Mouse (Mus musculus) forebrain, postnatal 0 days (tissue): ENCODE results near the gene Olfr571. TPM values are rescaled to one million over a fixed set of nuclear protein-coding genes. Genes with fewer than 3 reads are reported as not detected.

Source experiments
- ATAC-seq: fragments of 200-750 bp; cut with Nextera tagmentation; 2 replicates; pipeline ENCODE4 v1.8.0; 2017; ENCODE audit warnings: mild to moderate bottlenecking, moderate library complexity
- DNase-seq: peaks from one replicate; pipeline ENCODE4 v3.0.0-alpha.2; 2015
- H3K27ac ChIP-seq: fragments of 300-500 bp; sonication (generic); 2 replicates; pipeline ENCODE4 v1.5.1; 2014; ENCODE audit warnings: low read depth, mild to moderate bottlenecking, antibody characterized with exemption, low read length, moderate library complexity, mixed read lengths
- H3K27me3 ChIP-seq: fragments of 300-500 bp; sonication (generic); 2 replicates; pipeline ENCODE4 v1.6.1; 2014; ENCODE audit warnings: mild to moderate bottlenecking, low read length, mixed read lengths; ENCODE audit not compliant: insufficient read depth
- H3K36me3 ChIP-seq: fragments of 300-500 bp; sonication (generic); 2 replicates; pipeline ENCODE4 v1.6.1; 2014; ENCODE audit warnings: mild to moderate bottlenecking, moderate library complexity; ENCODE audit not compliant: insufficient read depth
- H3K4me1 ChIP-seq: fragments of 300-500 bp; sonication (generic); 2 replicates; pipeline ENCODE4 v1.6.1; 2014; ENCODE audit warnings: antibody characterized with exemption; ENCODE audit not compliant: insufficient read depth
- H3K4me2 ChIP-seq: fragments of 300-500 bp; sonication (generic); 2 replicates; pipeline ENCODE4 v1.6.1; 2014; ENCODE audit warnings: low read depth, mild to moderate bottlenecking, moderate library complexity
- H3K4me3 ChIP-seq: fragments of 300-500 bp; sonication (generic); 2 replicates; pipeline ENCODE4 v1.5.1; 2014; ENCODE audit warnings: low read depth, low read length, mixed read lengths
- H3K9ac ChIP-seq: fragments of 300-500 bp; sonication (generic); 2 replicates; pipeline ENCODE4 v1.6.1; 2014; ENCODE audit warnings: mild to moderate bottlenecking
- H3K9me3 ChIP-seq: fragments of 300-500 bp; sonication (generic); 2 replicates; pipeline ENCODE4 v1.6.1; 2016; ENCODE audit warnings: low read length
- CTCF ChIP-seq: sonication (generic); IDR thresholded peaks from 2 replicates; pipeline ENCODE4 v1.5.1; 2016; ENCODE audit warnings: antibody characterized with exemption, control low read depth, low read depth
- WGBS: fragments of 180-500 bp; shearing (Covaris S2); extraction: QIAGEN DNeasy Blood & Tissue Kit; methylation state at CpG from one replicate; pipeline ENCODE4 v1.1.7; 2014; 5-methylcytosine and 5-hydroxymethylcytosine counted together
- polyA plus RNA-seq: library from polyadenylated mRNA; unstranded; fragments of >200 nt; fragmentation: Nextera tagmentation; extraction: Ambion mirVana; gene quantifications from 2 replicates; pipeline ENCODE4 v1.2.1, GENCODE M21; 2015
- total RNA-seq: library from RNA; depleted of rRNA; stranded (reverse); fragments of >200 nt; gene quantifications from 2 replicates; pipeline ENCODE4 v1.2.3, GENCODE M21; 2014; rRNA removed

The Olfr571 gene
- total and polyA plus RNA-seq, 2 experiments from 2014 or later, result not detected

DNA sequence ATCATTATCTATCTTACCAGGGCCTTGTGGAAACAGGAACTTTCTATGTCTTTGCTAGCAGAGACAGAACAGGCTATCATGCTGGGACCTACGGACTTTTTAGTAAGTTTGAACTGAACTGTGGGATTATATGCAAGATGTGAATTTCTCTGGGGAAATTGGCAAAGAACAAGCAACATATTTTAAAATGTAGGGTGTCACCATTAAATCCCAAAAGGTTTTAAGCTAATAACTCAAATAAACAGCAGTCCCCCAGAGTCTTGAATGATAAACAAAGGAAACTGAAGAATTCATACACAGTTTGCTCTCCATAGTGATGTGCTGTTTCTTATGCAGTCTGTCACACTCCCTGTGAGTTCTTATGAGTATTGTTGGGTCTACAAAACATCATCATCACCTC, 58.7 kb downstream of the Olfr571 start, which contains the start of gene Olfr566:
TSS of gene Olfr566 (minus strand) at position 101 of the 400 bp plus-strand sequence.
- Histone ChIP-seq H3K27ac (no peak within 1 kb of the TSS), H3K4me3 (no peak within 1 kb of the TSS), H3K9me3 (no peaks in the 10 kb centered on the region), H3K9ac (no peak within 1 kb of the TSS), H3K4me1 (no peaks in the 10 kb centered on the region), H3K36me3 (no peaks in the 10 kb centered on the region), H3K27me3 (no peaks in the 10 kb centered on the region), H3K4me2 (no peak within 1 kb of the TSS)
- no peak for ATAC-seq
- DNase-seq, result no peak
- WGBS, result 88% methylated on average over 1 of the region's 1 CpGs
- no peak for TF ChIP-seq CTCF

DNA sequence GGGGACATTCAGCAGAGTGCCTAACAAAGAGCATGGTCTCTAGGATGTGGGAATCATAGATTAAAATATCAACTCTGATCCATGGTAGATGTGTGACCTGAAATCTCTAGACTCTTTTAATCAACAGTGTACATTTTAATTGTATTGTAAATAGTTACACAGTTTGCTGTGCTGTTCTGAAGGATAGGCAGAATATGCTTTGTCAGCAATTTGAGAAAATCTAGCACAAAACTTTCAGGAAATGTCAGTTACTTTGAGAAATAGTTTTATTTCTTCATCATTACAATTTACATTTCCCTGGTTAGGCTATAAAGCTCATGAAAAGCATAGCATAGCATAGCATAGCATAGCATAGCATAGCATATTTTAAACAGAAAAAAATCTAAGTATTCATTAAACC, 61.5 kb downstream of the Olfr571 start:
- H3K4me2 ChIP-seq, result no peak overlapping the region
- no peak overlapping the region for H3K4me3 ChIP-seq
- no peak for DNase-seq
- H3K9ac ChIP-seq, result no peak overlapping the region
- H3K9me3 ChIP-seq, result no peaks in the 10 kb centered on the region
- no peak for ATAC-seq
- H3K36me3 ChIP-seq, result no peaks in the 10 kb centered on the region
- TF ChIP-seq CTCF, result no peak
- H3K27me3 ChIP-seq, result no peaks in the 10 kb centered on the region
- no peak overlapping the region for H3K27ac ChIP-seq
- H3K4me1 ChIP-seq, result no peaks in the 10 kb centered on the region

Other genes starting within 250 kb of the Olfr571 start
- gene Trim68, start 230.2 kb downstream of the Olfr571 start, total RNA-seq, result 4.2 and 6.8 TPM in 2 replicates
- 2.2 and 4.0 TPM in 2 replicates for gene Trim68, start 230.2 kb downstream of the Olfr571 start, polyA plus RNA-seq
- gene Olfr557, start 221.6 kb downstream of the Olfr571 start, total RNA-seq, result not detected in 2 replicates
- not detected in 2 replicates for gene Olfr557, start 221.6 kb downstream of the Olfr571 start, polyA plus RNA-seq
- not detected in 2 replicates for gene Olfr558, start 215.3 kb downstream of the Olfr571 start, total RNA-seq
- gene Olfr558, start 215.3 kb downstream of the Olfr571 start, polyA plus RNA-seq, result 0.04 TPM in 1 of 2 replicates, not detected in the other
- not detected in 2 replicates for gene Olfr33, start 198.5 kb downstream of the Olfr571 start, total RNA-seq
- gene Olfr33, start 198.5 kb downstream of the Olfr571 start, polyA plus RNA-seq, result not detected in 2 replicates
- not detected in 2 replicates for gene Olfr559, start 190.0 kb downstream of the Olfr571 start, total RNA-seq
- not detected in 2 replicates for gene Olfr559, start 190.0 kb downstream of the Olfr571 start, polyA plus RNA-seq
- not detected in 2 replicates for gene Olfr560, start 158.2 kb downstream of the Olfr571 start, total RNA-seq
- gene Olfr560, start 158.2 kb downstream of the Olfr571 start, polyA plus RNA-seq, result not detected in 2 replicates
- not detected in 2 replicates for gene Olfr78, start 158.1 kb downstream of the Olfr571 start, total RNA-seq
- 0.04 TPM in 1 of 2 replicates, not detected in the other for gene Olfr78, start 158.1 kb downstream of the Olfr571 start, polyA plus RNA-seq
- not detected in 2 replicates for gene Olfr561, start 146.3 kb downstream of the Olfr571 start, total RNA-seq
- gene Olfr561, start 146.3 kb downstream of the Olfr571 start, polyA plus RNA-seq, result not detected in 2 replicates
- not detected in 2 replicates for gene Olfr564, start 114.1 kb downstream of the Olfr571 start, total RNA-seq
- gene Olfr564, start 114.1 kb downstream of the Olfr571 start, polyA plus RNA-seq, result not detected in 2 replicates
- gene Olfr566, start 58.8 kb downstream of the Olfr571 start, total RNA-seq, result not detected in 2 replicates
- not detected in 2 replicates for gene Olfr566, start 58.8 kb downstream of the Olfr571 start, polyA plus RNA-seq
- not detected in 2 replicates for gene Olfr568, start 40.4 kb downstream of the Olfr571 start, total RNA-seq
- gene Olfr568, start 40.4 kb downstream of the Olfr571 start, polyA plus RNA-seq, result not detected in 2 replicates
- not detected in 2 replicates for gene Olfr569, start 26.7 kb downstream of the Olfr571 start, total RNA-seq
- gene Olfr569, start 26.7 kb downstream of the Olfr571 start, polyA plus RNA-seq, result not detected in 2 replicates
- gene Olfr570, start 23.0 kb downstream of the Olfr571 start, total RNA-seq, result not detected in 2 replicates
- gene Olfr570, start 23.0 kb downstream of the Olfr571 start, polyA plus RNA-seq, result 0.23 TPM in 1 of 2 replicates, not detected in the other
- not detected in 2 replicates for gene Olfr572, start 6.9 kb upstream of the Olfr571 start, total RNA-seq
- gene Olfr572, start 6.9 kb upstream of the Olfr571 start, polyA plus RNA-seq, result not detected in 2 replicates
- gene Olfr573-ps1, start 25.0 kb upstream of the Olfr571 start, total RNA-seq, result not detected in 2 replicates
- gene Olfr573-ps1, start 25.0 kb upstream of the Olfr571 start, polyA plus RNA-seq, result not detected in 2 replicates
- not detected in 2 replicates for gene Olfr574, start 30.9 kb upstream of the Olfr571 start, total RNA-seq
- gene Olfr574, start 30.9 kb upstream of the Olfr571 start, polyA plus RNA-seq, result not detected in 2 replicates
- not detected in 2 replicates for gene Olfr575, start 41.2 kb upstream of the Olfr571 start, total RNA-seq
- not detected in 2 replicates for gene Olfr575, start 41.2 kb upstream of the Olfr571 start, polyA plus RNA-seq
- not detected in 2 replicates for gene Olfr576, start 45.1 kb upstream of the Olfr571 start, total RNA-seq
- not detected in 2 replicates for gene Olfr576, start 45.1 kb upstream of the Olfr571 start, polyA plus RNA-seq
- not detected in 2 replicates for gene Olfr577, start 58.4 kb upstream of the Olfr571 start, total RNA-seq
- gene Olfr577, start 58.4 kb upstream of the Olfr571 start, polyA plus RNA-seq, result not detected in 2 replicates
- gene Olfr578, start 71.8 kb upstream of the Olfr571 start, total RNA-seq, result not detected in 2 replicates
- not detected in 2 replicates for gene Olfr578, start 71.8 kb upstream of the Olfr571 start, polyA plus RNA-seq
- gene Olfr582, start 120.5 kb upstream of the Olfr571 start, total RNA-seq, result not detected in 2 replicates
- gene Olfr582, start 120.5 kb upstream of the Olfr571 start, polyA plus RNA-seq, result not detected in 2 replicates
- gene Olfr583, start 133.8 kb upstream of the Olfr571 start, total RNA-seq, result not detected in 2 replicates
- gene Olfr583, start 133.8 kb upstream of the Olfr571 start, polyA plus RNA-seq, result not detected in 2 replicates
- gene Olfr584, start 164.3 kb upstream of the Olfr571 start, total RNA-seq, result not detected in 2 replicates
- not detected in 2 replicates for gene Olfr584, start 164.3 kb upstream of the Olfr571 start, polyA plus RNA-seq
- gene Olfr585, start 180.2 kb upstream of the Olfr571 start, total RNA-seq, result not detected in 2 replicates
- not detected in 2 replicates for gene Olfr585, start 180.2 kb upstream of the Olfr571 start, polyA plus RNA-seq
- not detected in 2 replicates for gene Olfr586, start 208.1 kb upstream of the Olfr571 start, total RNA-seq
- not detected in 2 replicates for gene Olfr586, start 208.1 kb upstream of the Olfr571 start, polyA plus RNA-seq
- not detected in 2 replicates for gene Olfr588-ps1, start 223.3 kb upstream of the Olfr571 start, total RNA-seq
- gene Olfr588-ps1, start 223.3 kb upstream of the Olfr571 start, polyA plus RNA-seq, result not detected in 2 replicates
- not detected in 2 replicates for gene Olfr589, start 238.8 kb upstream of the Olfr571 start, total RNA-seq
- gene Olfr589, start 238.8 kb upstream of the Olfr571 start, polyA plus RNA-seq, result not detected in 2 replicates